Mouse (Mus musculus): ENCODE measurements at regions not wholly inside any gene's neighbourhood (a gene's known extent, or its start where the extent isn't known, plus 50 kb on each side); places are given as distances from the start of the nearest gene placed in this dataset.

GRCm38 (mm10) chr13:107944831-107945230 lies 99.4 kb upstream of the Smim15 start:
- DNase-seq (ENCODE audit: extremely low spot score): no peak

GRCm38 (mm10) chr13:107942979-107943378 lies 101.3 kb upstream of the Smim15 start:
- no peak for DNase-seq (ENCODE audit: extremely low spot score)

- DNase-seq (ENCODE audit: extremely low spot score): no peak
Observed at GRCm38 (mm10) chr13:107942297-107942962, 101.8 kb upstream of the Smim15 start.

GRCm38 (mm10) chr13:107939916-107940646 lies 104.2 kb upstream of the Smim15 start:
- DNase-seq (ENCODE audit: extremely low spot score): no peak

- DNase-seq (ENCODE audit: extremely low spot score): no peak
Observed at GRCm38 (mm10) chr13:107935611-107936010, 108.6 kb upstream of the Smim15 start.

- no peak for DNase-seq (ENCODE audit: extremely low spot score)
Observed at GRCm38 (mm10) chr13:107934691-107935090, 109.6 kb upstream of the Smim15 start.

- no peak for DNase-seq (ENCODE audit: extremely low spot score)
Observed at GRCm38 (mm10) chr13:107933598-107934571, 110.4 kb upstream of the Smim15 start.

GRCm38 (mm10) chr13:107932423-107933032 lies 111.7 kb upstream of the Smim15 start:
- no peak for DNase-seq (ENCODE audit: extremely low spot score)

GRCm38 (mm10) chr13:107931216-107931615 lies 113.0 kb upstream of the Smim15 start:
- no peak for DNase-seq (ENCODE audit: extremely low spot score)

GRCm38 (mm10) chr13:107927499-107928215 lies 116.6 kb upstream of the Smim15 start:
- no peak for DNase-seq (ENCODE audit: extremely low spot score)

- DNase-seq (ENCODE audit: extremely low spot score): no peak
Observed at GRCm38 (mm10) chr13:107925470-107925869, 118.8 kb upstream of the Smim15 start.

GRCm38 (mm10) chr13:107923129-107924114 lies 120.8 kb upstream of the Smim15 start:
- no peak for DNase-seq (ENCODE audit: extremely low spot score)

GRCm38 (mm10) chr13:107919403-107919802 lies 124.8 kb upstream of the Smim15 start:
- DNase-seq (ENCODE audit: extremely low spot score): no peak

GRCm38 (mm10) chr13:107918478-107918877 lies 125.8 kb upstream of the Smim15 start:
- no peak for DNase-seq (ENCODE audit: extremely low spot score)

GRCm38 (mm10) chr13:107918065-107918464 lies 126.2 kb upstream of the Smim15 start:
- no peak for DNase-seq (ENCODE audit: extremely low spot score)

- DNase-seq (ENCODE audit: extremely low spot score): no peak
Observed at GRCm38 (mm10) chr13:107917564-107917963, 126.7 kb upstream of the Smim15 start.

- DNase-seq (ENCODE audit: extremely low spot score): no peak
Observed at GRCm38 (mm10) chr13:107910125-107910524, 134.1 kb upstream of the Smim15 start.

GRCm38 (mm10) chr13:107909343-107910067 lies 134.7 kb upstream of the Smim15 start:
- no peak for DNase-seq (ENCODE audit: extremely low spot score)

GRCm38 (mm10) chr13:107907966-107908365 lies 136.3 kb upstream of the Smim15 start:
- DNase-seq (ENCODE audit: extremely low spot score): no peak

Measured in embryo, embryonic 9.5 days (tissue).